Mouse (Mus musculus): ENCODE data around the gene Atp2c2. TPM values are rescaled to one million over a fixed set of nuclear protein-coding genes. Genes with fewer than 3 reads are reported as not detected.

The Atp2c2 gene
- polyA plus RNA-seq, 1 experiment: 0.05 TPM

- Histone ChIP-seq H3K4me3 (no peak overlapping the region), H3K27me3 (ENCODE audit: control insufficient read depth, insufficient read depth, insufficient read length) (peaks cover 30% of the 10 kb centered on the region), H3K4me2 (ENCODE audit: low read depth) (no peak overlapping the region), H3K36me3 (ENCODE audit: control insufficient read depth, insufficient read depth) (no peaks in the 10 kb centered on the region), H3K79me2 (ENCODE audit: control insufficient read depth, insufficient read depth) (no peaks in the 10 kb centered on the region), H3ac (ENCODE audit: control insufficient read depth, insufficient read length) (no peak overlapping the region)
- no peak for TF ChIP-seq SRF (IDR thresholded peaks at IDR 0.05; ENCODE audit: control insufficient read depth, insufficient read length, low read depth)
- TF ChIP-seq TCF3 (IDR thresholded peaks at IDR 0.05; ENCODE audit: insufficient read length, low read depth): no peak
- no peak for TF ChIP-seq E2F4 (IDR thresholded peaks at IDR 0.05; ENCODE audit: insufficient read depth)
- no peak for TF ChIP-seq REST (IDR thresholded peaks at IDR 0.05; ENCODE audit: insufficient read depth, insufficient read length)
- TF ChIP-seq MYOG (IDR thresholded peaks at IDR 0.05; ENCODE audit: control insufficient read depth in 1 of 3, insufficient read depth in 1 of 3, insufficient read length in 2 of 3, low read depth in 2 of 3): no peak
- TF ChIP-seq MYOD1 (IDR thresholded peaks at IDR 0.05; ENCODE audit: control insufficient read depth in 1 of 3, insufficient read length in 2 of 3, low read depth in 2 of 3): no peak
- no peak for TF ChIP-seq MAX (IDR thresholded peaks at IDR 0.05; ENCODE audit: low read depth)
- no peak for TF ChIP-seq CEBPB (IDR thresholded peaks at IDR 0.05; ENCODE audit: insufficient read depth, poor library complexity, severe bottlenecking)
- TF ChIP-seq TCF12 (IDR thresholded peaks at IDR 0.05; ENCODE audit: insufficient read depth, poor library complexity, severe bottlenecking): no peak
- no peak for TF ChIP-seq POLR2AphosphoS2 (IDR thresholded peaks at IDR 0.05; ENCODE audit: insufficient read length, low read depth)
- TF ChIP-seq POLR2A (IDR thresholded peaks at IDR 0.05; ENCODE audit: insufficient read length, low read depth): no peak
- TF ChIP-seq USF1 (IDR thresholded peaks at IDR 0.05; ENCODE audit: low read depth): no peak
Measured at GRCm38 (mm10) chr8:119661892-119662291, 37.9 kb upstream of the Atp2c2 start.

DNA sequence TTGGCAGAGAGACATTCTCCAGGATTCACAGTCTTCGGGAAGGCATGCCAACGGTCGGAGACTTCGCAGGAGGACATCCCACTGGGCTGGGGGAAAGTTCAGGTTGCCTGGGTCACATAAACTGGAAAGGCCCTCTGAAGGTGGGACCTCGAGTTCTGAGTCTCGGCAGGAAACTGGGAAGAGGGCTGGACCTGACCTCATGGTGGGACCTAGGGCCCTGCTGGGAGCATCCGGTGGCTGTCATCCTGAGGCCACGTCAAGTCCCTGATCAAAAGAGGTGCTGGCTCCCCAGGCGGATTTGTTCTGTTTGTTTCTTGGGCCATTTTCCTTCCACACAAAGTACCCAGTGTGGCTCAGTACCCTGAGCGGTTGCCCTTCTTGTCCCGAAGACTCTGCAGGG lies 36.4 kb upstream of the Atp2c2 start:
- Histone ChIP-seq H3K4me3 (no peak overlapping the region), H3ac (ENCODE audit: control insufficient read depth, insufficient read length) (no peak overlapping the region), H3K79me2 (ENCODE audit: control insufficient read depth, insufficient read depth) (no peaks in the 10 kb centered on the region), H3K27me3 (ENCODE audit: control insufficient read depth, insufficient read depth, insufficient read length) (peaks cover 45% of the 10 kb centered on the region), H3K4me2 (ENCODE audit: low read depth) (no peak overlapping the region), H3K36me3 (ENCODE audit: control insufficient read depth, insufficient read depth) (no peaks in the 10 kb centered on the region)
- TF ChIP-seq CEBPB (IDR thresholded peaks at IDR 0.05; ENCODE audit: insufficient read depth, poor library complexity, severe bottlenecking) (no peak), E2F4 (IDR thresholded peaks at IDR 0.05; ENCODE audit: insufficient read depth) (no peak), MYOG (IDR thresholded peaks at IDR 0.05; ENCODE audit: control insufficient read depth in 1 of 3, insufficient read depth in 1 of 3, insufficient read length in 2 of 3, low read depth in 2 of 3) (no peak), TCF12 (IDR thresholded peaks at IDR 0.05; ENCODE audit: insufficient read depth, poor library complexity, severe bottlenecking) (no peak), TCF3 (IDR thresholded peaks at IDR 0.05; ENCODE audit: insufficient read length, low read depth) (no peak), USF1 (IDR thresholded peaks at IDR 0.05; ENCODE audit: low read depth) (no peak), MYOD1 (IDR thresholded peaks at IDR 0.05; ENCODE audit: control insufficient read depth in 1 of 3, insufficient read length in 2 of 3, low read depth in 2 of 3) (no peak), SRF (IDR thresholded peaks at IDR 0.05; ENCODE audit: control insufficient read depth, insufficient read length, low read depth) (no peak), POLR2AphosphoS2 (IDR thresholded peaks at IDR 0.05; ENCODE audit: insufficient read length, low read depth) (no peak), MAX (IDR thresholded peaks at IDR 0.05; ENCODE audit: low read depth) (no peak), REST (IDR thresholded peaks at IDR 0.05; ENCODE audit: insufficient read depth, insufficient read length) (no peak), POLR2A (IDR thresholded peaks at IDR 0.05; ENCODE audit: insufficient read length, low read depth) (no peak)

GRCm38 (mm10) chr8:119665270-119665669 lies 34.5 kb upstream of the Atp2c2 start:
- H3K4me3 ChIP-seq: no peak overlapping the region
- peaks cover 45% of the 10 kb centered on the region for H3K27me3 ChIP-seq (ENCODE audit: control insufficient read depth, insufficient read depth, insufficient read length)
- no peak for TF ChIP-seq POLR2A (IDR thresholded peaks at IDR 0.05; ENCODE audit: insufficient read length, low read depth)
- peak in 1 of 3 experiments; percentile 10 for TF ChIP-seq MYOG (IDR thresholded peaks at IDR 0.05; ENCODE audit: control insufficient read depth in 1 of 3, insufficient read depth in 1 of 3, insufficient read length in 2 of 3, low read depth in 2 of 3)
- no peaks in the 10 kb centered on the region for H3K79me2 ChIP-seq (ENCODE audit: control insufficient read depth, insufficient read depth)
- H3K4me2 ChIP-seq (ENCODE audit: low read depth): no peak overlapping the region
- no peaks in the 10 kb centered on the region for H3K36me3 ChIP-seq (ENCODE audit: control insufficient read depth, insufficient read depth)
- no peak overlapping the region for H3ac ChIP-seq (ENCODE audit: control insufficient read depth, insufficient read length)

DNA sequence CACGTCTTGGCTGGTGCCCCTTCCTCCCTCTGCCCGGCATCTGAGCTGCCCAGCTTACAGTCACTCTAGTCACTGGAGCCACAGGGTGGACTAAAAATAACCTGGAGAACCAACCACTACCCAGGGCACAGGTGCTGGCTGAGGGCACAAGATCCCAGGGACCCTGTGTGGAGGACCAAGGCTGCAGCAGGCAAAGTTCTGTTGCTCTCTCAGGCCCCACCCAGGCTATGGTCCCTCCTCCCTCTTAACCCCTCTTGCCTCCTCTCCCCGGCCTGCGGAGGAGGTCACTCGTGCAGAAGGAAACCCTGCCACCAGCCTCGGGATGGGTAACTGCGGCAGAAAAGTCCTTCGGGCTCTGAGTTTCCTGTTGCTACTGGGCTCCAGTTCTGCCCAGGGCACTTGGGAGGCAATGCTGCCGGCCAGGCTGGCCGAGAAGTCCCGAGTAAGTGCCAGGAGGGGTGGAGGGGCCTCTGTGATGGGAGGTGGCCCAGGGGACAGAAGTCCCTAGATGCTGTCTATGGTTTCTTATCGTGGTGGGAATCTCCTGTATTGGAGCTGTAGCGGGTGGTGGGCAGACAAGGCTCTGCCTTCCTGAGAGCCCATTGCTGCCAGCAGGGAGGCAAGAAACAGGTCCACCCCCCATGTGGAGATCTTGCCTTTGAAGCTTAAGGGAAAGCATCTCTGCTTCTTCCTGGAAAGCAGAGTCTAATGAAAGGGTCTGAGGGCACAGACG lies 33.4 kb upstream of the Atp2c2 start, which contains the start of gene Wfdc1:
Gene Wfdc1, plus strand, starts transcription at position 147 of the 733 bp plus-strand sequence.
- Histone ChIP-seq H3ac (ENCODE audit: control insufficient read depth, insufficient read length) (no peak within 1 kb of the TSS), H3K27me3 (ENCODE audit: control insufficient read depth, insufficient read depth, insufficient read length) (peaks cover 45% of the 10 kb centered on the region), H3K79me2 (ENCODE audit: control insufficient read depth, insufficient read depth) (no peaks in the 10 kb centered on the region), H3K4me2 (ENCODE audit: low read depth) (no peak within 1 kb of the TSS), H3K36me3 (ENCODE audit: control insufficient read depth, insufficient read depth) (no peaks in the 10 kb centered on the region), H3K4me3 (no peak within 1 kb of the TSS)
- TF ChIP-seq REST (IDR thresholded peaks at IDR 0.05; ENCODE audit: insufficient read depth, insufficient read length) (no peak), TCF12 (IDR thresholded peaks at IDR 0.05; ENCODE audit: insufficient read depth, poor library complexity, severe bottlenecking) (no peak), MYOD1 (IDR thresholded peaks at IDR 0.05; ENCODE audit: control insufficient read depth in 1 of 3, insufficient read length in 2 of 3, low read depth in 2 of 3) (peak in 1 of 3 experiments; percentile 48), USF1 (IDR thresholded peaks at IDR 0.05; ENCODE audit: low read depth) (no peak), TCF3 (IDR thresholded peaks at IDR 0.05; ENCODE audit: insufficient read length, low read depth) (no peak), POLR2A (IDR thresholded peaks at IDR 0.05; ENCODE audit: insufficient read length, low read depth) (no peak), CEBPB (IDR thresholded peaks at IDR 0.05; ENCODE audit: insufficient read depth, poor library complexity, severe bottlenecking) (no peak), MAX (IDR thresholded peaks at IDR 0.05; ENCODE audit: low read depth) (no peak), SRF (IDR thresholded peaks at IDR 0.05; ENCODE audit: control insufficient read depth, insufficient read length, low read depth) (no peak), POLR2AphosphoS2 (IDR thresholded peaks at IDR 0.05; ENCODE audit: insufficient read length, low read depth) (no peak), MYOG (IDR thresholded peaks at IDR 0.05; ENCODE audit: control insufficient read depth in 1 of 3, insufficient read depth in 1 of 3, insufficient read length in 2 of 3, low read depth in 2 of 3) (peak in 2 of 3 experiments; percentile 1 to 59)

Data from myocyte (in vitro differentiated cells).